Mouse (Mus musculus) midbrain, embryonic 10.5 days (tissue): ENCODE measurements around the gene Vmn1r45. TPM values are rescaled to one million over a fixed set of nuclear protein-coding genes. Genes with fewer than 3 reads are reported as not detected.
"Not testable (repeated sequence)": the region's sequence is repeated elsewhere in the genome, so short reads cannot be mapped to it uniquely, and the experiment has no call there.

Source experiments
- DNase-seq: peaks from one replicate; pipeline ENCODE4 v3.0.0-alpha.2; 2017; ENCODE audit warnings: low spot score
- H3K27ac ChIP-seq: fragments of 300-500 bp; sonication (generic); replicated peaks from 2 replicates; pipeline ENCODE4 v1.5.1; 2016; ENCODE audit warnings: mild to moderate bottlenecking
- H3K27me3 ChIP-seq: fragments of 300-500 bp; sonication (generic); 2 replicates; pipeline ENCODE4 v1.6.1; 2016; ENCODE audit warnings: low read depth, mild to moderate bottlenecking; ENCODE audit not compliant: poor library complexity, severe bottlenecking
- H3K36me3 ChIP-seq: fragments of 300-500 bp; sonication (generic); 2 replicates; pipeline ENCODE4 v1.6.1; 2016; ENCODE audit warnings: mild to moderate bottlenecking, moderate library complexity
- H3K4me1 ChIP-seq: fragments of 300-500 bp; sonication (generic); 2 replicates; pipeline ENCODE4 v1.6.1; 2016
- H3K4me3 ChIP-seq: fragments of 300-500 bp; sonication (generic); 2 replicates; pipeline ENCODE4 v1.5.1; 2016; ENCODE audit warnings: mild to moderate bottlenecking, moderate library complexity
- H3K9me3 ChIP-seq: fragments of 300-500 bp; sonication (generic); replicated peaks from 2 replicates; pipeline ENCODE4 v1.6.1; 2016; ENCODE audit warnings: mild to moderate bottlenecking
- WGBS: fragments of 180-500 bp; shearing (Covaris S2); methylation state at CpG from one replicate; pipeline ENCODE4 v1.1.7; 2016; 5-methylcytosine and 5-hydroxymethylcytosine counted together
- polyA plus RNA-seq: library from polyadenylated mRNA; unstranded; fragments of >200 nt; fragmentation: Nextera tagmentation; extraction: Ambion mirVana; gene quantifications from 2 replicates; pipeline ENCODE4 v1.2.1, GENCODE M21; 2016

The Vmn1r45 gene
- polyA plus RNA-seq, result not detected in 2 replicates

GRCm38 (mm10) chr6:89940498-89940897 lies at the start of gene Vmn1r45:
Gene Vmn1r45, minus strand, starts transcription at chr6:89940598.
- H3K36me3 ChIP-seq, H3K27me3 ChIP-seq, DNase-seq, H3K4me3 ChIP-seq, H3K4me1 ChIP-seq, H3K27ac ChIP-seq: not testable (repeated sequence)
- peaks cover 10% of the 10 kb centered on the region for H3K9me3 ChIP-seq
- 90% methylated on average over 2 of the region's 2 CpGs for WGBS

- no peak overlapping the region for H3K27ac ChIP-seq
- H3K9me3 ChIP-seq, result peaks cover 48% of the 10 kb centered on the region
- DNase-seq, result no peak
- no peaks in the 10 kb centered on the region for H3K4me1 ChIP-seq
- no peaks in the 10 kb centered on the region for H3K27me3 ChIP-seq
- H3K36me3 ChIP-seq, result no peaks in the 10 kb centered on the region
- no peak overlapping the region for H3K4me3 ChIP-seq
- 39% methylated on average over 1 of the region's 1 CpGs for WGBS
These were observed 45.6 kb upstream of the Vmn1r45 start for GRCm38 (mm10) chr6:89985989-89986388.

- DNase-seq, result no peak
- no peak within 1 kb of the TSS for H3K4me3 ChIP-seq
- 71% methylated on average over 2 of the region's 2 CpGs for WGBS
- H3K4me1 ChIP-seq, result no peaks in the 10 kb centered on the region
- no peak within 1 kb of the TSS for H3K27ac ChIP-seq
- no peaks in the 10 kb centered on the region for H3K36me3 ChIP-seq
- peaks cover 65% of the 10 kb centered on the region for H3K9me3 ChIP-seq
- H3K27me3 ChIP-seq, result no peaks in the 10 kb centered on the region
These were observed 28.6 kb upstream of the Vmn1r45 start, which contains the start of gene Vmn1r46 for GRCm38 (mm10) chr6:89969013-89969412. Gene Vmn1r46, plus strand, starts transcription at chr6:89969313.

- Histone ChIP-seq H3K36me3 (no peaks in the 10 kb centered on the region), H3K9me3 (peaks cover 49% of the 10 kb centered on the region), H3K4me3 (no peak overlapping the region), H3K27ac (no peak overlapping the region), H3K27me3 (no peaks in the 10 kb centered on the region), H3K4me1 (no peaks in the 10 kb centered on the region)
- no peak for DNase-seq
These were observed 25.9 kb upstream of the Vmn1r45 start for GRCm38 (mm10) chr6:89966341-89966740.

- WGBS, result 85% methylated on average over 2 of the region's 2 CpGs
- DNase-seq, result no peak
- Histone ChIP-seq H3K4me3 (no peak overlapping the region), H3K9me3 (peaks cover 29% of the 10 kb centered on the region), H3K36me3 (no peaks in the 10 kb centered on the region), H3K27ac (no peak overlapping the region), H3K4me1 (no peaks in the 10 kb centered on the region), H3K27me3 (no peaks in the 10 kb centered on the region)
These were observed 13.2 kb upstream of the Vmn1r45 start for GRCm38 (mm10) chr6:89953556-89953955.

- H3K27ac ChIP-seq, result no peak overlapping the region
- H3K27me3 ChIP-seq, result no peaks in the 10 kb centered on the region
- H3K4me1 ChIP-seq, result no peaks in the 10 kb centered on the region
- no peak overlapping the region for H3K4me3 ChIP-seq
- DNase-seq, result no peak
- WGBS, result 80% methylated on average over 2 of the region's 2 CpGs
- no peaks in the 10 kb centered on the region for H3K36me3 ChIP-seq
- peaks cover 10% of the 10 kb centered on the region for H3K9me3 ChIP-seq
These were observed 528 bp upstream of the Vmn1r45 start for GRCm38 (mm10) chr6:89940926-89941325.

GRCm38 (mm10) chr6:89883812-89884211 lies 56.6 kb downstream of the Vmn1r45 start:
- H3K27ac ChIP-seq, result no peak overlapping the region
- H3K9me3 ChIP-seq, result peaks cover 19% of the 10 kb centered on the region; the same call in 1 of the 2 replicates
- WGBS, result 68% methylated on average over 2 of the region's 2 CpGs
- H3K36me3 ChIP-seq, result no peaks in the 10 kb centered on the region
- no peaks in the 10 kb centered on the region for H3K4me1 ChIP-seq
- H3K4me3 ChIP-seq, result no peak overlapping the region
- no peaks in the 10 kb centered on the region for H3K27me3 ChIP-seq
- DNase-seq, result no peak

- DNase-seq, result no peak
- Histone ChIP-seq H3K27ac (no peak within 1 kb of the TSS), H3K9me3 (peaks cover 17% of the 10 kb centered on the region; the same call in 1 of the 2 replicates), H3K4me3 (no peak within 1 kb of the TSS), H3K4me1 (no peaks in the 10 kb centered on the region), H3K27me3 (no peaks in the 10 kb centered on the region), H3K36me3 (no peaks in the 10 kb centered on the region)
- WGBS, result 69% methylated on average over 1 of the region's 1 CpGs
These were observed 57.0 kb downstream of the Vmn1r45 start, which contains the start of gene Vmn1r44 for GRCm38 (mm10) chr6:89883360-89883759. Gene Vmn1r44, plus strand, starts transcription at chr6:89883660.

Other genes with a start within 250 kb of the Vmn1r45 start
- gene Vmn1r40, start 233.1 kb downstream of the Vmn1r45 start, polyA plus RNA-seq, result not detected in 2 replicates
- gene Vmn1r41, start 199.8 kb downstream of the Vmn1r45 start, polyA plus RNA-seq, result not detected in 2 replicates
- not detected in 2 replicates for gene Vmn1r42, start 64.2 kb downstream of the Vmn1r45 start, polyA plus RNA-seq
- not detected in 2 replicates for gene Vmn1r43, start 64.2 kb downstream of the Vmn1r45 start, polyA plus RNA-seq
- gene Vmn1r44, start 56.9 kb downstream of the Vmn1r45 start, polyA plus RNA-seq, result not detected in 2 replicates
- gene Vmn1r46, start 28.7 kb upstream of the Vmn1r45 start, polyA plus RNA-seq, result not detected in 2 replicates
- gene Vmn1r47, start 75.5 kb upstream of the Vmn1r45 start, polyA plus RNA-seq, result not detected in 2 replicates
- gene Vmn1r48, start 96.2 kb upstream of the Vmn1r45 start, polyA plus RNA-seq, result not detected in 2 replicates
- not detected in 2 replicates for gene Vmn1r49, start 137.9 kb upstream of the Vmn1r45 start, polyA plus RNA-seq
- gene Vmn1r50, start 160.8 kb upstream of the Vmn1r45 start, polyA plus RNA-seq, result not detected in 2 replicates
- not detected in 2 replicates for gene Vmn1r51, start 182.0 kb upstream of the Vmn1r45 start, polyA plus RNA-seq
- not detected in 2 replicates for gene Vmn1r52, start 234.2 kb upstream of the Vmn1r45 start, polyA plus RNA-seq